Mouse (Mus musculus) frontal cortex, postnatal 25 days (tissue): ENCODE measurements around the gene Gm572.

Experiments used
- DNase-seq, 2 experiments: peaks; one replicate each; pipeline ENCODE4 v3.0.0; 2022; ENCODE audit warnings: low spot score in 2 of 2

The Gm572 gene

DNA sequence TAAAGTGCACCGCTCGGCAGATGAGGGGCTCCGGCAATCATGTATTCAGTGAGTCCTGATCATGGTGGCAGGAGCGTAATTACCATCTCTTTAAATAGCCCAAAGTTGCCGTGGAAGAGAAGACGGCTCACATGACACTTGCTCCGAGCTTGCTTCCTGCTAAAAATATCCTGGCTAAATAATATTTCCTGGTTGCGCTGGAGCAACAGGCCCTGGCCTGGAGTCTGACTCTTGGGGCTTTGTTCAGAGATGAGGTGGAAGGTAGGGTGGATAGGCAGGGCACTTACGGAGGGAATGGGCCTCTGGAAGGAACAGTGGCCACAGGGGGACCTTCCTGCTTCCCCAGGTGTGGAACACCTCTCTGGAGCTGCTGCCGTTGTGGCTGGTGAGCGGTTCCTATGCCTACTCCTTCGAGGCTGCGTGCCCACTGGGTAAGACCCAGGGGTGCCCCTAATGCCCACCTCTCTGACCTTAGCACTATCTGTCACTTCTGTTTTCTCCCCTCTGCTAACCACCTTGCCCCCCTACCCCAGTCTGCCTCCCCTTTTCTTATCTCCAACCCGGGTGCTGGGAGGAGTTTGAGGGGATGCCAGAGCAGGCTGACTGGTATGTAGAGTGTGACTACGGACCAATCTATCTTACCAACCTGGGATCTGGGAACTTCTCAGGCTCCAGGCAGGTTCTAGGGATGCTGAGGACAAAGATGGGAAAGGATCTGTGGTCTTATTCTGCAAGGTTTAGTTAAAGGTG, 24.1 kb downstream of the Gm572 start:
- DNase-seq, result no peak

DNA sequence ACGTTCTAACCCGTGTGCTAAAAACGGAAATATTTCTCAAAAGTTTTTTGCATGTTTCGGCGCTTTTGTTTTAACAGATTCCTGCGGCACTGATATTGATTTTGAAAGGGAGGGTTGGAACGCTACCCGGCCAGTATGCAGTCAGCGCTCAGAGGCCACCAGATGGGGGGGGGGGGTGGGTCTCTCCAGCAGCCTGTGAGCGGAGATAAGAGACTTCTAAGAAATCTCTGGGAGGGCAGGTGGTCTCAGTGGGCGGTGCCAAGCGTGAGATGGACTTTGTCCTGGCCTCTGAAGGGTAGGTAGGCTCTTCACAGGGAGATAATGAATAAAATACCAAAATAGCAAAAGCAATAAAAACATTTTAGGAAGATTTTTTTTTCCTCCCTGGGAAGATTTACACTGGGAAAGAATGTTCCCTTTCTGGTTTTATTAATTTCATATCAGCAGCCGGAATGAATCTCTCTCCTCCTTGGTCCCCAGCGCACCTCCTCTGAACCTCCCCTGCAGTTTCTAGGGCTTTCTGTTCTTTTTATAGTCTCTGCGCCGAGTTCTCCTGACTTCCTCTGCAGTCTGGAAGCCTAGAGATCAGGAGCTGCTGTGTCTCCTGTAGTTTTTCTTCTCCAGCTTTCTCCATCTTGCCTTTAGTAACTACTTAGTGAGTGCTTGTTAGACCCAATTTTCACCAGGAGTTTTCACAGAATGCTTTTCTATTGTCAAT, 28.3 kb downstream of the Gm572 start:
- DNase-seq, result no peak

- no peak for DNase-seq
These were observed 31.9 kb downstream of the Gm572 start for GRCm38 (mm10) chr4:148675043-148675442.

DNA sequence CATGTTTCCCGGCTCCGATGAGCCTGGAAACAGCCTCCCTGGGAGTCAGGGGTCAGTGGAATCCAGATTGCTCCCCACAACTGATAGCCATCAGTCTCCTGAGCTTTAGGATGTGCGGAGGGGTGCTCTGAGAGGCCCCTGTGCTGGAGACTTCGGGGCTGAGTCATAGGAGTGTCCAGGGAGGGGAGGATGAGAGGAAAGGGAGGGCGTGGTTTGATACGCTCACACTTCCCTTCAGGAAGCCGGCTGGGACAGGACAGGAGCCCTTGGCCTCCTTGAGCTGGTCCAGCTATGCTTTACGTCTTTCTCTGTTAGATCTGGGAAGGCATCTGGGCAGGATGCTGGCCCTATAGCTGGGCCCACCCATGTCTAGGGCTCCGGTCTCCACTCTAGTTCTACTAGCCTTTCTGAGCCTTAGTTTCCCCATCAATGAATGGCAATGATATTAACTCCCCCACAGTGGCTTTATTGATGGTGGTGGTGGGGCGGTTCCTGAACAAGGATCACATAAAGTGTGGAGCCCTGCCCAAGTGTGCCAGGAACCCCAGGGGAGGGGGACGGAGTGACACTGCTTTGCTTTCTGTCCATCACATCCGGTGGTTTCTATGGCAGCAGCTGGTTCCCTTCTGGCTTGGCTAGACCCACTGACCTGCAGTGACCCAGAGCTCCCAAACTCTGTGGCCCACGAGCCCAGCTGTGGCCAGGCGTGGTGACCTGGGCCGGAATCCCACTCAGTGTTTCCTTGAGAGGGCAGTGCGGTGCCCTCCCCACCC, 33.3 kb downstream of the Gm572 start:
- no peak for DNase-seq

DNA sequence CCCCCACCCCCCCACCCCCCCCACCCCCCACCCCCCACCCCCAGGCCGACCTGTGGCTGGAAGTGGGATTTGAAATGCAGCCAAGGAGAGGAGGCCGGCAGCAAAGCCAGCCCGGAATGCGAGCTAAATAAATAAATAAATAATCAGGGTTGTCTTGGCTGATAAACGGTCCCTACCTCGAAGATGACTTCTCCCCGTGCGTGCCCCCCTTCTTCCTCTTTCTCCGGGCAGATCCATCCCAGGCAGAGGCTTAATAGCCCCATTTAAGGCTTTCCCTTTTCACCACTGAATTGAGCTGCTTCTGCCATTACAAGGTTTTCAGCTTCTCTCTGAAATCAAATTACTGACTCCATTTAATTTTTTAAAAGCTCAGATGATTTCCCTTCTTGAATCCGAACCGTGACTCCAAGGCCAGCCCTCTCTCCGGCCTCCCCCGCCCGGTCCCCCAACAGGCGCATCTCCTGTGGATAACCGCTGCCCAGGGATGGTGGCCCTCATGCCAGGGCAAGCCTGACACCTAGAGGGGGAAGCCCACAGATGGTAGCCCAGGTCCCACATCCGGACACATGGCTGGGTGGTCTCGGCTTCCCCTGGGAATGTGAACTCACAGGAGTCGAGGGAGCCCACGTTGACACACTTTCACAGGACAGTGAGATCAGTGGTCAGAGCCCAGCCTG, 34.0 kb downstream of the Gm572 start:
- no peak for DNase-seq

- no peak for DNase-seq
These were observed 35.0 kb downstream of the Gm572 start for GRCm38 (mm10) chr4:148678105-148678504.

- no peak for DNase-seq
These were observed 37.5 kb downstream of the Gm572 start for GRCm38 (mm10) chr4:148680505-148681067.

DNA sequence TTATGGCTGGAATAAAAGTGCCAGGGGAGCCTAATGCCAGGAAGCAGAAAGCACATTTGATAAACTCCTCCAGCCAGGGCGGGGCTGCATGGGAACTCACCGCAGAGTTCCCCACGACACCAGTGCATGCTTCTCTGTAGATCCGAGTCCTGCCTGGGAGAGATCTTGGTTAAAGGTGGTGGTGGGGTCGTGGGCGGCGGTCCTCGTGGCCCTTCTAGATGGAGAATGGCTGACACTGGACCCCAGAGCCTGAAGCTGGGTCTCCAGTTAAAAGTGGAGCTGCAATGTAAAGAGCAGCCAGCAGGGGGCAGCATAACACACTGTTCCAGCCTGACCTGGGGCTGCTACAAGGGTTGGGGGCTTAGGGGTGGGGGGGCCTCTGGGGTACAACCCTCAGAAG, 38.3 kb downstream of the Gm572 start:
- peak; percentile 44 to 56 for DNase-seq

DNA sequence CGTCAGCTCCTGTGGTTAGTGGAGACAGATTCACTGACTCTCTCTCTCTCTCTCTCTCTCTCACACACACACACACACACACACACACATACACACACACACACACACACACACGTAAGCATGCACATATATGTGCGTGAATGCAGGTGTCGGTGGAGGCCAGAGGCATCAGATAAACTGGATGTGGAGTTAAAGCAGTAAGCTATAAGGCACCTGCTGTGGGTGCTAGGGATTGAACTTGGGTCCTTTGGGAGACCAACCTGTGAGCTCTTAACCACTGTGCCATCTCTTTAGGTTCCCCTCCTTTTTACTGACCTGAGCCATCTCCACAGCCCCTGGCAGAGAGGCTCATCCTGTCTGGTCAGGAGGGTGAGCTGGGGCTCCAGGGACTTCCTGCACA, 39.8 kb downstream of the Gm572 start:
- no peak for DNase-seq

GRCm38 (mm10) chr4:148683539-148683938, 40.4 kb downstream of the Gm572 start:
- DNase-seq, result no peak

DNA sequence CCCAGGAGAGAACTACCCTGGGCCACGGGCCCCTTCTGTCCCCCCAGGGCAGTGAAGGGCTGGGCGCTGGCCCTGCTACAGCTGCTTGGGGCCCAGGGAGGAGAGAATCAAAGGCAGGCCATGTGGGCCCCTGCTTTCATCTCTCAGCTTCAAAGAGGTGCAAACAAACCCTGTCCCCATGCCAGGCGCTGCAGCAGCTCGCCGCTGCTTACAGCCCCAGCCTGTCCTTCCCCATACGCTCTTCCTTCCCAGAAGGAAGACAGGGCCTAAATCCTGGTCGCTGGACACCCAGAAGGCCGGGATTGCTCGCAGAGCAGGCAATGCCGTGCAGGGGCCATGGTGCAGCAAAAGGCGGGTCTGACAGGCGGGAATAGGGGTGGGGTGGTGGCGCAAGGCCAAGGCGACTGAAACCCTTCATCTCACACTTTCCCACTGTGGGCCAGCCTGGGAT, 43.4 kb downstream of the Gm572 start:
- DNase-seq, result no peak

DNA sequence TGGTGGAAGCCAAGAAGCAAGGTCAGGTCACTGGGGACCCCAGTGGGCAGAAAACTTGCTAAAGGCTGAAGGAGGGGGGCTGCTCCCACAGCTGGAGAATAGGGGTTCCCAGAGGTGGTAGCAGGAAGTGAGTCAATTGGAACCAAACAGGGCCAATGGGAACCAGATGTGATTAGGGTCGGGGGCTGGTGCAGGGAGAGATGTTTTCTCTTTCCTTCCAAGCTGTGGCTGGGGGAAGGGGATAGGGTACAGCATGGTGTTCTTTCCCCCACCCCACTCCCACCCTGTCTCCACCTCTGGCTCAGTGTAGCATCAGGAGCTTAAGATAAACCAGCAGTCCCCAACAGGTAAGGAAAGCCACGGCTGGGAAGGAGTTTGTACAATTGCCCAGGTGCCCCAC, 45.0 kb downstream of the Gm572 start:
- DNase-seq, result no peak

GRCm38 (mm10) chr4:148691185-148691584, 48.1 kb downstream of the Gm572 start:
- DNase-seq, result no peak

GRCm38 (mm10) chr4:148693417-148693959, 50.4 kb downstream of the Gm572 start:
- no peak for DNase-seq

DNA sequence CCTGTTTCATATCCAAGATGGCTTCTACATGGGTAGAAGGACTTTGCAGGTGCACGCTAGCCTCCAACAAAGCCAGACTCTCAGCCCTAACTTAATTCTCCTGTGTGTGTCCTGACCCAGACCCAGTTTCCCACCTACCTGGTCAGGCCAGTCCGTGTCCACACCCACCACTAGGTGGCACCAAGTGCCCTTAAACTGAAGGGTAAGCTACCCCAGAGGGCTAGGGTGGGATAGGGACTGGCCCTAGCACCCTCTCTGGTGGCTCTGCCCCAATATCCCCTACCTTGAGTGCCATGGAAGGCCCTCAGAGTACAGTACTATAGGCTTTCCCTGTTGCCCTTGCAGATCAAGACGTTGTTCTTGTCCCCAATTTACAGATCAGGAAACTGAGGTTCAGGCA, 61.6 kb downstream of the Gm572 start:
- DNase-seq, result peak; percentile 13 to 14

DNA sequence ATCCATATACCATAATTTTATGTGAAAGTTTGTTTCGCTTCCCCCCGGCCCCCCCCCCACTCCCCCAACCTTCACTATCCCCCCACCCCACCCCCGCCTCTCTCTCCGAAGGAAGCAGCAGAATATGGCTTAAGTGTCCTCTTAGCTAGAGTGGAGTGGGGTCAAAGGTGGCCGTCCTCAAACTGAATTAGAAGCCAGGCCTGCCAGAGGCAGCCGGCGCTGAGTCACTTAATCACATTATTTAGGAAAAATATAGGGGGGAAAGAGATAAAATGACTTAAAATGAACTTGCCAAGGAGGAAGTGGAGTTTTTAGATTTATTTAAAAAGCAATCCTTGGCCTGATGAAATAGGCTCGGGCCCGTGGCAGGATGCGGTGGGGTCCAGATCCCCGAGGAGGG, 65.7 kb downstream of the Gm572 start:
- DNase-seq, result no peak

- DNase-seq, result no peak
These were observed 67.3 kb downstream of the Gm572 start for GRCm38 (mm10) chr4:148710446-148710845.

DNA sequence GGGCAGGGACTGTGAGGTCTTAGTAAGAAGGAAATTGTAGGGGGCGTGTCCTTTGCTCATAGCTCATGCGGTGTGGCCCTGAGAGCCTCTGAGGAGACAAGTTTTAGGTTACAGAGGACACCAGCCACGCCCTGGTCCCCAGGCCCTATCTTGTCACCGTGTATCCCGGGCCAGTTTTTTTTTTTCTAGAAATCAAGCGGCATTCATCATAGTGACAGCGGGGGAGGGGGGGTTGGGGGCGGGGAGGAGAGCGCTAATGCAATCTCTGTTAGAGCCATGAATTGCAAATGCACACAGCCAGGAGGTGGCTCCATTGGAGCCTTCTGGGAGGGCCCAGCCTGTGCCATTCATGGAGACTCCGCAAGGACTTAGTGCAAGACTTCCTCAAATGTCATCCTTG, 68.2 kb downstream of the Gm572 start:
- DNase-seq, result no peak

DNA sequence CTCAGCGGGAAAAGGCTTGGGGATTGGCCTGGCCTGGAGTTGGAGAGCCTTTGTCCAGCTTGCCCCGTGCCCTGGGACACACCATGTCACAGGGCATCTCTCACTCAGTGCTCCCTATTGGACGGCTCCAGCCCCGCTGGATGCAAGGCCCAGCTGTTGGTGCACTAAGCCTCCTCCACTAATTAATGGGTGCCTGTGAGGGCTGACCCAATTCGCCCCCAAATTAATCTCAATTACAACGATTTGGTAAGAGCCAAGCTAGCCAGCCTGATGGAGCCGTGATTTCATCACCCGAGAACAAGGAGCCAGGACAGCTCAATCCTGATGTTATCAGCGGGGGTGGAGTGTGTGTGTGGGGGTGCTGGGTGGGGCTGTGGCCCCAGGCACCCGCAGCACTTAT, 69.5 kb downstream of the Gm572 start:
- DNase-seq, result no peak

DNA sequence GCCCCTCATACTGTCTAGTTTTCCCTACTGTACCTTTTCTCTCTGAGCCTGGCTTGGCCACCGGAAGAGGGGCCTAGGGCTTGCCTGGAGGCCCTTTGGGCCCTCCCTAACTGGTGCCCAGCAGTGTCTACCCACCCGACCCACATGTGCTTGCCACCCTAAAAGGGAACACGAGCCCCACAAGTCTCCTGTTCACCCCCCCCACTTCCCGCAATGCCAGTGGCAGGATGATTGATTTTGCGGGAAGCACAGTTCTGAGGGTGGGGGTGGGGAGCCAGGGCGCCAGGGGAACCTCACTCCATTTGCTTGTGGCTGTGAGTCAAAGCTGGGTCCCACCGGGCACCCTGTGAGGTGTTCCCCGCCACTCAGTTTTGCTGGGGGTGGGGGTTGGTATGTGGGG, 70.9 kb downstream of the Gm572 start:
- DNase-seq, result no peak

GRCm38 (mm10) chr4:148714739-148715138, 71.6 kb downstream of the Gm572 start:
- DNase-seq, result no peak
